Mouse (Mus musculus): ENCODE measurements around the gene Tef. TPM values are rescaled to one million over a fixed set of nuclear protein-coding genes. Genes with fewer than 3 reads are reported as not detected.

The Tef gene
- 1 to 10 TPM; 4.0 to 4.2 TPM for total RNA-seq (2023)

GRCm38 (mm10) chr15:81802001-81802890 lies at the start of gene Tef:
TSS of gene Tef (plus strand) at chr15:81802421.

GRCm38 (mm10) chr15:81858517-81859329 lies 56.5 kb downstream of the Tef start, which contains the start of gene Tob2:
TSS of gene Tob2 (minus strand) at chr15:81858796.

GRCm38 (mm10) chr15:81871604-81872261 lies 69.5 kb downstream of the Tef start, which contains the start of gene Phf5a:
TSS of gene Phf5a (minus strand) at chr15:81871911.

GRCm38 (mm10) chr15:81872262-81873136 lies 70.3 kb downstream of the Tef start, which contains the start of gene Aco2:
TSS of gene Aco2 (plus strand) at chr15:81872309.

Other genes with a start within 250 kb of the Tef start
- gene Ep300, start 217.1 kb upstream of the Tef start, total RNA-seq (2023): 100 to 1,000 TPM; 162 to 181 TPM
- 10 to 100 TPM; 14.0 to 16.8 TPM for gene L3mbtl2, start 138.5 kb upstream of the Tef start, total RNA-seq (2023)
- not detected for gene Chadl, start 105.1 kb upstream of the Tef start, total RNA-seq (2023)
- 10 to 100 TPM; 12.1 to 15.4 TPM for gene Zc3h7b, start 57.4 kb upstream of the Tef start, total RNA-seq (2023)
- gene Rangap1, start 56.9 kb upstream of the Tef start, total RNA-seq (2023): 10 to 100 TPM; 55.0 to 62.4 TPM
- 10 to 100 TPM; 38.2 to 38.7 TPM for gene Tob2, start 56.4 kb downstream of the Tef start, total RNA-seq (2023)
- 10 to 100 TPM; 38.0 to 51.5 TPM for gene Phf5a, start 69.5 kb downstream of the Tef start, total RNA-seq (2023)
- 10 to 100 TPM; 79.6 to 98.5 TPM for gene Aco2, start 69.9 kb downstream of the Tef start, total RNA-seq (2023)
- 1 to 10 TPM; 5.6 to 6.1 TPM for gene Polr3h, start 123.8 kb downstream of the Tef start, total RNA-seq (2023)
- not detected for gene Csdc2, start 134.3 kb downstream of the Tef start, total RNA-seq (2023)
- 10 to 100 TPM; 33.5 to 41.0 TPM for gene Pmm1, start 158.5 kb downstream of the Tef start, total RNA-seq (2023)
- gene 1700029P11Rik, start 178.1 kb downstream of the Tef start, total RNA-seq (2023): not detected
- gene Xrcc6, start 185.4 kb downstream of the Tef start, total RNA-seq (2023): 10 to 100 TPM; 23.1 to 24.6 TPM
- gene Desi1, start 231.4 kb downstream of the Tef start, total RNA-seq (2023): 10 to 100 TPM; 22.3 to 23.0 TPM
- 10 to 100 TPM; 46.9 to 48.5 TPM for gene Snu13, start 245.2 kb downstream of the Tef start, total RNA-seq (2023)

Measured in neutrophil, adult 83 days (primary cell).